Mouse (Mus musculus): ENCODE results near the gene Exoc2. TPM values are rescaled to one million over a fixed set of nuclear protein-coding genes. Genes with fewer than 3 reads are reported as not detected.

The Exoc2 gene
- polyA plus RNA-seq, 1 experiment from 2014 or later = 28.0 TPM

- Histone ChIP-seq H3K36me3 (peaks cover 8% of the 10 kb centered on the region), H3K9me3 (no peaks in the 10 kb centered on the region), H3K27ac (no peak overlapping the region), H3K4me2 (no peak overlapping the region), H3K9ac (no peak overlapping the region), H3K4me1 (no peaks in the 10 kb centered on the region), H3K4me3 (no peak overlapping the region), H3K27me3 (no peaks in the 10 kb centered on the region)
- WGBS = 90% methylated on average over 4 of the region's 4 CpGs
- no peak for ATAC-seq (ENCODE audit: insufficient number of reproducible peaks, low FRiP score, low TSS enrichment, low read depth)
Measured at GRCm38 (mm10) chr13:30921914-30922313, 52.0 kb downstream of the Exoc2 start.

- H3K9ac ChIP-seq = no peak overlapping the region
- 0 out of 2 replicates have a peak, but pooled peaks cover 4% of the 10 kb centered on the region for H3K36me3 ChIP-seq
- no peak for ATAC-seq (ENCODE audit: insufficient number of reproducible peaks, low FRiP score, low TSS enrichment, low read depth)
- H3K4me2 ChIP-seq = no peak overlapping the region
- H3K9me3 ChIP-seq = no peaks in the 10 kb centered on the region
- no peak overlapping the region for H3K4me3 ChIP-seq
- no peaks in the 10 kb centered on the region for H3K27me3 ChIP-seq
- no peak overlapping the region for H3K27ac ChIP-seq
- H3K4me1 ChIP-seq = 0 out of 2 replicates have a peak, but pooled peaks cover 5% of the 10 kb centered on the region
Measured at GRCm38 (mm10) chr13:30913757-30914156, 60.1 kb downstream of the Exoc2 start.

- ATAC-seq (ENCODE audit: insufficient number of reproducible peaks, low FRiP score, low TSS enrichment, low read depth) = no peak
- Histone ChIP-seq H3K4me1 (0 out of 2 replicates have a peak, but pooled peaks cover 5% of the 10 kb centered on the region), H3K27me3 (no peaks in the 10 kb centered on the region), H3K27ac (no peak overlapping the region), H3K9ac (no peak overlapping the region), H3K4me3 (no peak overlapping the region), H3K9me3 (no peaks in the 10 kb centered on the region), H3K36me3 (0 out of 2 replicates have a peak, but pooled peaks cover 4% of the 10 kb centered on the region), H3K4me2 (no peak overlapping the region)
- WGBS = 22% methylated on average over 4 of the region's 4 CpGs
Measured at GRCm38 (mm10) chr13:30913028-30913427, 60.9 kb downstream of the Exoc2 start.

GRCm38 (mm10) chr13:30911931-30912625 lies 61.8 kb downstream of the Exoc2 start:
- 68% methylated on average over 5 of the region's 5 CpGs for WGBS
- no peak overlapping the region for H3K27ac ChIP-seq

GRCm38 (mm10) chr13:30910889-30911288 lies 63.0 kb downstream of the Exoc2 start:
- Histone ChIP-seq H3K36me3 (peaks cover 4% of the 10 kb centered on the region; the same call in 1 of the 2 replicates), H3K27me3 (no peaks in the 10 kb centered on the region), H3K27ac (no peak overlapping the region), H3K9ac (no peak overlapping the region), H3K4me3 (no peak overlapping the region), H3K9me3 (no peaks in the 10 kb centered on the region), H3K4me1 (0 out of 2 replicates have a peak, but pooled peaks cover 5% of the 10 kb centered on the region), H3K4me2 (no peak overlapping the region)
- ATAC-seq (ENCODE audit: insufficient number of reproducible peaks, low FRiP score, low TSS enrichment, low read depth) = no peak
- WGBS = 79% methylated on average over 5 of the region's 5 CpGs

More at GRCm38 (mm10) chr13:30911931-30912625, 61.8 kb downstream of the Exoc2 start:
- Histone ChIP-seq H3K9me3 (no peaks in the 10 kb centered on the region), H3K36me3 (0 out of 2 replicates have a peak, but pooled peaks cover 4% of the 10 kb centered on the region), H3K9ac (no peak overlapping the region), H3K4me1 (0 out of 2 replicates have a peak, but pooled peaks cover 5% of the 10 kb centered on the region), H3K4me2 (no peak overlapping the region), H3K27me3 (no peaks in the 10 kb centered on the region), H3K4me3 (no peak overlapping the region)
- ATAC-seq (ENCODE audit: insufficient number of reproducible peaks, low FRiP score, low TSS enrichment, low read depth) = no peak

GRCm38 (mm10) chr13:30902286-30902685 lies 71.6 kb downstream of the Exoc2 start:
- Histone ChIP-seq H3K36me3 (peaks cover 5% of the 10 kb centered on the region; the same call in 1 of the 2 replicates), H3K4me3 (no peak overlapping the region), H3K9me3 (no peaks in the 10 kb centered on the region), H3K27ac (no peak overlapping the region), H3K4me2 (no peak overlapping the region), H3K4me1 (no peaks in the 10 kb centered on the region), H3K9ac (no peak overlapping the region), H3K27me3 (no peaks in the 10 kb centered on the region)
- WGBS = 40% methylated on average over 2 of the region's 2 CpGs
- ATAC-seq (ENCODE audit: insufficient number of reproducible peaks, low FRiP score, low TSS enrichment, low read depth) = no peak

- H3K9me3 ChIP-seq = no peaks in the 10 kb centered on the region
- no peaks in the 10 kb centered on the region for H3K4me1 ChIP-seq
- no peak overlapping the region for H3K9ac ChIP-seq
- no peak overlapping the region for H3K27ac ChIP-seq
- no peak for ATAC-seq (ENCODE audit: insufficient number of reproducible peaks, low FRiP score, low TSS enrichment, low read depth)
- no peaks in the 10 kb centered on the region for H3K27me3 ChIP-seq
- H3K4me3 ChIP-seq = no peak overlapping the region
- WGBS = 85% methylated on average over 7 of the region's 7 CpGs
- H3K4me2 ChIP-seq = no peak overlapping the region
- H3K36me3 ChIP-seq = peaks cover 5% of the 10 kb centered on the region; the same call in 1 of the 2 replicates
Measured at GRCm38 (mm10) chr13:30901387-30902041, 72.4 kb downstream of the Exoc2 start.

- Histone ChIP-seq H3K4me2 (no peak overlapping the region), H3K36me3 (peaks cover 6% of the 10 kb centered on the region; the same call in 1 of the 2 replicates), H3K27ac (no peak overlapping the region), H3K4me1 (no peaks in the 10 kb centered on the region), H3K4me3 (no peak overlapping the region), H3K9me3 (no peaks in the 10 kb centered on the region), H3K9ac (no peak overlapping the region), H3K27me3 (no peaks in the 10 kb centered on the region)
- WGBS = 66% methylated on average over 6 of the region's 6 CpGs
- no peak for ATAC-seq (ENCODE audit: insufficient number of reproducible peaks, low FRiP score, low TSS enrichment, low read depth)
Measured at GRCm38 (mm10) chr13:30894015-30894634, 79.8 kb downstream of the Exoc2 start.

- no peak overlapping the region for H3K4me3 ChIP-seq
- H3K4me1 ChIP-seq = no peaks in the 10 kb centered on the region
- no peak for ATAC-seq (ENCODE audit: insufficient number of reproducible peaks, low FRiP score, low TSS enrichment, low read depth)
Measured at GRCm38 (mm10) chr13:30892315-30892714, 81.6 kb downstream of the Exoc2 start.

GRCm38 (mm10) chr13:30891223-30891622 lies 82.7 kb downstream of the Exoc2 start:
- Histone ChIP-seq H3K27me3 (no peaks in the 10 kb centered on the region), H3K27ac (no peak overlapping the region), H3K4me1 (no peaks in the 10 kb centered on the region), H3K4me2 (no peak overlapping the region), H3K9me3 (no peaks in the 10 kb centered on the region), H3K4me3 (no peak overlapping the region), H3K36me3 (0 out of 2 replicates have a peak, but pooled peaks cover 13% of the 10 kb centered on the region), H3K9ac (no peak overlapping the region)
- ATAC-seq (ENCODE audit: insufficient number of reproducible peaks, low FRiP score, low TSS enrichment, low read depth) = no peak
- 56% methylated on average over 5 of the region's 5 CpGs for WGBS

More at GRCm38 (mm10) chr13:30892315-30892714, 81.6 kb downstream of the Exoc2 start:
- Histone ChIP-seq H3K4me2 (no peak overlapping the region), H3K9me3 (no peaks in the 10 kb centered on the region), H3K27me3 (no peaks in the 10 kb centered on the region), H3K9ac (no peak overlapping the region), H3K36me3 (0 out of 2 replicates have a peak, but pooled peaks cover 11% of the 10 kb centered on the region), H3K27ac (no peak overlapping the region)
- WGBS = 41% methylated on average over 4 of the region's 4 CpGs

- Histone ChIP-seq H3K27me3 (no peaks in the 10 kb centered on the region), H3K36me3 (peaks cover 21% of the 10 kb centered on the region; the same call in 1 of the 2 replicates), H3K27ac (no peak overlapping the region), H3K9ac (no peak overlapping the region), H3K4me2 (no peak overlapping the region), H3K4me1 (no peaks in the 10 kb centered on the region), H3K4me3 (no peak overlapping the region), H3K9me3 (no peaks in the 10 kb centered on the region)
- no peak for ATAC-seq (ENCODE audit: insufficient number of reproducible peaks, low FRiP score, low TSS enrichment, low read depth)
- 14% methylated on average over 3 of the region's 3 CpGs for WGBS
Measured at GRCm38 (mm10) chr13:30888480-30888879, 85.4 kb downstream of the Exoc2 start.

- ATAC-seq (ENCODE audit: insufficient number of reproducible peaks, low FRiP score, low TSS enrichment, low read depth) = no peak
- WGBS = 83% methylated on average over 5 of the region's 5 CpGs
- peaks cover 21% of the 10 kb centered on the region; the same call in 1 of the 2 replicates for H3K36me3 ChIP-seq
- no peak overlapping the region for H3K9ac ChIP-seq
- no peak overlapping the region for H3K4me3 ChIP-seq
- no peak overlapping the region for H3K4me2 ChIP-seq
- H3K9me3 ChIP-seq = no peaks in the 10 kb centered on the region
- H3K27me3 ChIP-seq = no peaks in the 10 kb centered on the region
- no peaks in the 10 kb centered on the region for H3K4me1 ChIP-seq
- no peak overlapping the region for H3K27ac ChIP-seq
Measured at GRCm38 (mm10) chr13:30880310-30880709, 93.6 kb downstream of the Exoc2 start.
